Mouse (Mus musculus) G1E (cell line): ENCODE data around the gene Iqcd. TPM values are rescaled to one million over a fixed set of nuclear protein-coding genes. Genes with fewer than 3 reads are reported as not detected.

Experiments
- ATAC-seq: 2 replicates; pipeline ENCODE4 v1.8.0; 2016; ENCODE audit warnings: mild to moderate bottlenecking; ENCODE audit not compliant: insufficient number of reproducible peaks, poor library complexity, low FRiP score, severe bottlenecking; ENCODE audit errors: extremely low read depth
- DNase-seq: peaks from one replicate; pipeline ENCODE4 v3.0.0; 2012; ENCODE audit warnings: low spot score
- H3K27me3 ChIP-seq: 2 replicates; pipeline ENCODE4 v1.6.1; 2012; ENCODE audit warnings: mild to moderate bottlenecking, low read length, inconsistent platforms; ENCODE audit not compliant: insufficient read depth
- H3K36me3 ChIP-seq: replicated peaks from 2 replicates; pipeline ENCODE3; 2012; ENCODE audit warnings: mild to moderate bottlenecking, inconsistent platforms
- H3K4me1 ChIP-seq: 2 replicates; pipeline ENCODE4 v1.6.1; 2012; ENCODE audit warnings: low read depth, low read length, inconsistent platforms, mixed read lengths; ENCODE audit not compliant: insufficient read depth
- H3K4me3 ChIP-seq: 2 replicates; pipeline ENCODE4 v1.5.1; 2012; ENCODE audit warnings: low read depth, mild to moderate bottlenecking, inconsistent platforms, low read length, moderate library complexity, mixed read lengths
- H3K9me3 ChIP-seq: replicated peaks from 2 replicates; pipeline ENCODE4 v1.6.1; 2012; ENCODE audit warnings: inconsistent platforms
- CTCF ChIP-seq: IDR thresholded peaks from 2 replicates; pipeline ENCODE4 v1.5.1; 2012; ENCODE audit warnings: low read depth, low read length, inconsistent platforms, mixed read lengths
- GATA1 ChIP-seq: IDR thresholded peaks from 2 replicates; pipeline ENCODE4 v1.6.1; 2012; ENCODE audit warnings: borderline replicate concordance, low read length, inconsistent platforms, mixed read lengths
- GATA2 ChIP-seq: IDR thresholded peaks from 2 replicates; pipeline ENCODE4 v1.6.1; 2012; ENCODE audit warnings: low read depth, low read length, inconsistent platforms, borderline replicate concordance
- POLR2AphosphoS5 ChIP-seq: IDR thresholded peaks from 2 replicates; pipeline ENCODE4 v1.6.1; 2012; ENCODE audit warnings: low read depth, low read length, inconsistent platforms; ENCODE audit not compliant: insufficient replicate concordance
- TAL1 ChIP-seq: conservative IDR thresholded peaks from 2 replicates; pipeline ENCODE4 v1.6.1; 2012; ENCODE audit warnings: low read depth, low read length, inconsistent platforms, mixed read lengths
- polyA plus RNA-seq: library from polyadenylated mRNA; stranded (reverse); fragments of >175 nt; gene quantifications from 2 replicates; pipeline ENCODE4 v1.2.3, GENCODE M21; 2012
- total RNA-seq, 2 experiments: library from RNA; stranded (forward) in 1 of 2; stranded (reverse) in 1 of 2; fragments of 200-1000 nt in 1 of 2; fragments of >200 nt in 1 of 2; fragmentation: Nextera tagmentation in 1 of 2; gene quantifications; 2 replicates each; pipeline ENCODE4 v1.2.3; 2014 to 2017

The Iqcd gene
- total RNA-seq (2014; fragmentation: Nextera tagmentation) (not detected in 2 replicates), total RNA-seq (2017) (0.35 and 0.60 TPM in 2 replicates), polyA plus RNA-seq (1.2 and 1.5 TPM in 2 replicates)

- Histone ChIP-seq H3K27me3 (no peaks in the 10 kb centered on the region), H3K4me1 (peaks cover 70% of the 10 kb centered on the region), H3K4me3 (peak within 1 kb of the TSS; percentile 84), H3K36me3 (peaks cover 27% of the 10 kb centered on the region), H3K9me3 (peaks cover 5% of the 10 kb centered on the region; the same call in 1 of the 2 replicates)
- DNase-seq (peak; percentile 98), ATAC-seq (peak; percentile 90)
- no peak for TF ChIP-seq TAL1
- TF ChIP-seq GATA1 = no peak
- TF ChIP-seq CTCF = no peak
- TF ChIP-seq GATA2 = no peak
- no peak for TF ChIP-seq POLR2AphosphoS5
Observed at GRCm38 (mm10) chr5:120588569-120589094, at the start of gene Iqcd, which contains the start of gene Tpcn1. Gene Iqcd, plus strand, starts transcription at chr5:120589016. Gene Tpcn1, minus strand, starts transcription at chr5:120588673.

- H3K4me1 ChIP-seq = peaks cover 2% of the 10 kb centered on the region
- ATAC-seq = no peak
- TF ChIP-seq GATA2 (no peak), POLR2AphosphoS5 (no peak), CTCF (no peak)
Observed at GRCm38 (mm10) chr5:120548236-120548850, 40.5 kb upstream of the Iqcd start.

GRCm38 (mm10) chr5:120550137-120550536, 38.7 kb upstream of the Iqcd start:
- DNase-seq = no peak
- peaks cover 89% of the 10 kb centered on the region for H3K36me3 ChIP-seq
- no peak for ATAC-seq
- H3K9me3 ChIP-seq = no peaks in the 10 kb centered on the region
- no peak overlapping the region for H3K4me3 ChIP-seq
- no peak for TF ChIP-seq CTCF
- no peak for TF ChIP-seq GATA2
- no peak for TF ChIP-seq GATA1
- no peak for TF ChIP-seq POLR2AphosphoS5
- no peak for TF ChIP-seq TAL1
- peaks cover 5% of the 10 kb centered on the region for H3K4me1 ChIP-seq
- no peaks in the 10 kb centered on the region; the same call in 1 of the 2 replicates for H3K27me3 ChIP-seq

More at GRCm38 (mm10) chr5:120548236-120548850, 40.5 kb upstream of the Iqcd start:
- Histone ChIP-seq H3K27me3 (no peaks in the 10 kb centered on the region; the same call in 1 of the 2 replicates), H3K4me3 (no peak overlapping the region), H3K9me3 (no peaks in the 10 kb centered on the region), H3K36me3 (peaks cover 90% of the 10 kb centered on the region)
- DNase-seq = no peak

- Histone ChIP-seq H3K9me3 (no peaks in the 10 kb centered on the region), H3K36me3 (peaks cover 93% of the 10 kb centered on the region), H3K4me3 (no peak overlapping the region), H3K4me1 (peaks cover 5% of the 10 kb centered on the region), H3K27me3 (no peaks in the 10 kb centered on the region; the same call in 1 of the 2 replicates)
- no peak for ATAC-seq
- DNase-seq = no peak
- no peak for TF ChIP-seq POLR2AphosphoS5
- TF ChIP-seq GATA2 = no peak
- TF ChIP-seq CTCF = no peak
- TF ChIP-seq TAL1 = no peak
- TF ChIP-seq GATA1 = no peak
Observed at GRCm38 (mm10) chr5:120550673-120551072, 38.1 kb upstream of the Iqcd start.

GRCm38 (mm10) chr5:120555871-120556270, 32.9 kb upstream of the Iqcd start:
- no peak overlapping the region for H3K4me3 ChIP-seq
- ATAC-seq = no peak
- no peaks in the 10 kb centered on the region; the same call in 1 of the 2 replicates for H3K27me3 ChIP-seq
- H3K4me1 ChIP-seq = peaks cover 5% of the 10 kb centered on the region; the same call in 1 of the 2 replicates
- peaks cover 93% of the 10 kb centered on the region for H3K36me3 ChIP-seq
- TF ChIP-seq TAL1 (no peak), POLR2AphosphoS5 (no peak), GATA2 (no peak), CTCF (no peak), GATA1 (no peak)
- no peak for DNase-seq
- H3K9me3 ChIP-seq = no peaks in the 10 kb centered on the region

GRCm38 (mm10) chr5:120558041-120558440, 30.8 kb upstream of the Iqcd start:
- H3K4me1 ChIP-seq = peaks cover 5% of the 10 kb centered on the region; the same call in 1 of the 2 replicates
- peaks cover 82% of the 10 kb centered on the region for H3K36me3 ChIP-seq
- no peak for TF ChIP-seq POLR2AphosphoS5
- TF ChIP-seq GATA2 = no peak
- no peak for TF ChIP-seq CTCF

More at GRCm38 (mm10) chr5:120558041-120558440, 30.8 kb upstream of the Iqcd start:
- Histone ChIP-seq H3K27me3 (no peaks in the 10 kb centered on the region; the same call in 1 of the 2 replicates), H3K4me3 (no peak overlapping the region), H3K9me3 (no peaks in the 10 kb centered on the region)
- DNase-seq (no peak), ATAC-seq (no peak)
